Mouse (Mus musculus): ENCODE data around the gene Ceacam16. TPM values are rescaled to one million over a fixed set of nuclear protein-coding genes. Genes with fewer than 3 reads are reported as not detected.

Gene Ceacam16
- total and polyA plus RNA-seq, 3 experiments, result 0.12 to 0.18 TPM; not detected in 1

GRCm38 (mm10) chr7:19813579-19814122 is 47.4 kb downstream of the Ceacam16 start (continued):
- TF ChIP-seq EP300 (IDR thresholded peaks at IDR 0.05; ENCODE audit: low read depth in 1 of 2, low read length in 2 of 2) (peak; percentile 75 to 78), MAX (IDR thresholded peaks at IDR 0.05; ENCODE audit: low read length) (peak; percentile 78), MAZ (IDR thresholded peaks at IDR 0.05; ENCODE audit: low read depth, low read length) (no peak), UBTF (IDR thresholded peaks at IDR 0.05; ENCODE audit: borderline replicate concordance, insufficient read depth, low read depth, low read length) (no peak), POLR2AphosphoS5 (IDR thresholded peaks at IDR 0.05; ENCODE audit: borderline replicate concordance, low read depth, low read length) (no peak), ZC3H11A (IDR thresholded peaks at IDR 0.05; ENCODE audit: low read depth, low read length) (no peak), SMC3 (IDR thresholded peaks at IDR 0.05; ENCODE audit: low read depth, low read length) (no peak), CHD2 (IDR thresholded peaks at IDR 0.05; ENCODE audit: low read length) (no peak), TCF12 (IDR thresholded peaks at IDR 0.05; ENCODE audit: low read depth, low read length) (peak; percentile 70; the same call in 1 of the 2 replicates), MYC (IDR thresholded peaks at IDR 0.05; ENCODE audit: low read depth, low read length) (peak; percentile 88), TBP (IDR thresholded peaks at IDR 0.05; ENCODE audit: low read depth, low read length) (0 out of 2 replicates have a peak, but pooled peaks have one; percentile 32), MYB (IDR thresholded peaks at IDR 0.05; ENCODE audit: low read depth, low read length) (no peak), POLR2A (IDR thresholded peaks at IDR 0.05; ENCODE audit: control insufficient read depth in 1 of 2, insufficient read depth in 1 of 2, low read depth in 1 of 2, low read length in 2 of 2, poor library complexity in 1 of 2) (peak in 1 of 2 experiments; percentile 16; a peak in 1 of 4 replicates), ZMIZ1 (IDR thresholded peaks at IDR 0.05; ENCODE audit: low read depth, low read length) (0 out of 2 replicates have a peak, but pooled peaks have one; percentile 2), CTCF (IDR thresholded peaks at IDR 0.05 in 2 of 3, conservative IDR thresholded peaks at IDR 0.05 in 1 of 3; ENCODE audit: control insufficient read depth in 1 of 3, insufficient read depth in 1 of 3, low read depth in 2 of 3, low read length in 3 of 3, poor library complexity in 1 of 3, severe bottlenecking in 1 of 3) (no peak)

GRCm38 (mm10) chr7:19813161-19813560 is 47.9 kb downstream of the Ceacam16 start:
- Histone ChIP-seq H3K4me3 (ENCODE audit: control insufficient read depth in 1 of 2, insufficient read depth in 1 of 2, low read depth in 2 of 2, low read length in 2 of 2) (no peak overlapping the region), H3K27ac (ENCODE audit: control insufficient read depth, low read depth, low read length) (peak overlapping the region; percentile 41), H3K9ac (ENCODE audit: control insufficient read depth, low read depth, low read length, poor library complexity, severe bottlenecking) (no peak overlapping the region), H3K36me3 (ENCODE audit: control insufficient read depth in 1 of 2, insufficient read depth in 2 of 2, low read length in 2 of 2) (peaks cover 0 to 14% of the 10 kb centered on the region in 2 experiments; a peak in 2 of 4 replicates), H3K4me1 (ENCODE audit: control insufficient read depth in 1 of 2, insufficient read depth in 2 of 2, low read length in 2 of 2) (peaks cover 20 to 28% of the 10 kb centered on the region in 2 experiments), H3K9me3 (replicated peaks; ENCODE audit: insufficient read depth, low read length) (no peaks in the 10 kb centered on the region), H3K27me3 (ENCODE audit: control insufficient read depth in 1 of 2, insufficient read depth in 2 of 2, low read length in 2 of 2) (no peaks in the 10 kb centered on the region), H3K79me2 (ENCODE audit: control insufficient read depth, insufficient read depth, low read length, poor library complexity) (no peaks in the 10 kb centered on the region)
- 0 out of 2 replicates have a peak, but pooled peaks have one; percentile 0 for TF ChIP-seq MAFK (IDR thresholded peaks at IDR 0.05; ENCODE audit: borderline replicate concordance, low read depth, low read length)
- peak; percentile 79 for TF ChIP-seq ZMIZ1 (IDR thresholded peaks at IDR 0.05; ENCODE audit: low read depth, low read length)
- no peak for TF ChIP-seq BHLHE40 (IDR thresholded peaks at IDR 0.05; ENCODE audit: borderline replicate concordance, low read depth, low read length)
- no peak for TF ChIP-seq ETS1 (IDR thresholded peaks at IDR 0.05; ENCODE audit: low read depth, low read length)
- TF ChIP-seq POLR2AphosphoS5 (IDR thresholded peaks at IDR 0.05; ENCODE audit: borderline replicate concordance, low read depth, low read length), result no peak
- TF ChIP-seq POLR2A (IDR thresholded peaks at IDR 0.05; ENCODE audit: control insufficient read depth in 1 of 2, insufficient read depth in 1 of 2, low read depth in 1 of 2, low read length in 2 of 2, poor library complexity in 1 of 2), result peak in 1 of 2 experiments; percentile 45; a peak in 1 of 4 replicates
- TF ChIP-seq UBTF (IDR thresholded peaks at IDR 0.05; ENCODE audit: borderline replicate concordance, insufficient read depth, low read depth, low read length), result no peak
- TF ChIP-seq TBP (IDR thresholded peaks at IDR 0.05; ENCODE audit: low read depth, low read length), result peak; percentile 49; the same call in 1 of the 2 replicates
- no peak for TF ChIP-seq RAD21 (IDR thresholded peaks at IDR 0.05; ENCODE audit: low read depth, low read length)
- DNase-seq (ENCODE audit: low read depth, low spot score), result peak; percentile 53
